Mouse (Mus musculus) cerebellum, adult 2 months (tissue): ENCODE results near the gene Zfp981.
"Not testable (repeated sequence)": the region's sequence is repeated elsewhere in the genome, so short reads cannot be mapped to it uniquely, and the experiment has no call there.

Source experiments
- CTCF ChIP-seq: fragments of 200-500 bp; IDR thresholded peaks from 2 replicates; pipeline ENCODE4 v1.5.1; 2011; ENCODE audit warnings: low read depth, mild to moderate bottlenecking, control low read depth, low read length, moderate library complexity, borderline replicate concordance; ENCODE audit not compliant: insufficient read depth
- POLR2A ChIP-seq: fragments of 200-500 bp; IDR thresholded peaks from 2 replicates; pipeline ENCODE4 v1.6.1; 2011; ENCODE audit warnings: low read length, control low read depth, borderline replicate concordance; ENCODE audit not compliant: insufficient read depth

GRCm38 (mm10) chr4:146491993-146492392 is 9.8 kb upstream of the Zfp981 start:
- TF ChIP-seq CTCF, POLR2A: not testable (repeated sequence)
